Mouse (Mus musculus) left cerebral cortex, adult 9 months (tissue): ENCODE data around the gene Ccdc7a.
A peak's percentile ranks its signal among the peaks of the same experiment; 100 is the strongest.

Experiments
- DNase-seq, 2 experiments: peaks; one replicate each; pipeline ENCODE4 v3.0.0; 2022; ENCODE audit warnings: low spot score in 2 of 2

The Ccdc7a gene

GRCm38 (mm10) chr8:128686429-128686990, 378.8 kb downstream of the Ccdc7a start:
- DNase-seq, result no peak

- DNase-seq, result peak; percentile 70 to 86
Observed at GRCm38 (mm10) chr8:128685507-128686428, 379.5 kb downstream of the Ccdc7a start, which contains the start of gene Itgb1. Itgb1 (plus strand) TSS chr8:128685654.

GRCm38 (mm10) chr8:128684609-128685506, 380.5 kb downstream of the Ccdc7a start:
- no peak for DNase-seq
